Comparison of ENCODE assay signal across 7 mouse cellular contexts in genomic region chr2:75705162-75705752, GRCm38 (mm10). TPM values are rescaled to one million over a fixed set of nuclear protein-coding genes. Genes with fewer than 3 reads are reported as not detected.
DNase-seq lines count a peak whose midpoint lies in the region; ATAC-seq lines count a peak whose summit lies in the region.

No protein-coding gene starts in this region.

- H3K4me1 ChIP-seq in embryonic facial prominence, embryonic 14.5 days (ENCODE audit: control insufficient read depth, insufficient read depth, low read length): peaks cover 12% of the 10 kb centered on the region
- H3K4me1 ChIP-seq in hindbrain, embryonic 15.5 days (replicated peaks): peaks cover 15% of the 10 kb centered on the region

- H3K4me3 ChIP-seq in embryonic facial prominence, embryonic 14.5 days (ENCODE audit: low read depth, low read length): peak overlapping the region; percentile 77
- H3K4me3 ChIP-seq in hindbrain, embryonic 15.5 days: peak overlapping the region; percentile 52

- peaks cover 4% of the 10 kb centered on the region for H3K9me3 ChIP-seq in embryonic facial prominence, embryonic 14.5 days (ENCODE audit: control insufficient read depth, low read length)
- H3K9me3 ChIP-seq in hindbrain, embryonic 15.5 days: no peaks in the 10 kb centered on the region

- H3K27me3 ChIP-seq in embryonic facial prominence, embryonic 14.5 days (replicated peaks; ENCODE audit: control insufficient read depth, insufficient read depth, low read length): no peaks in the 10 kb centered on the region
- H3K27me3 ChIP-seq in hindbrain, embryonic 15.5 days: no peaks in the 10 kb centered on the region

- no peak for ATAC-seq in embryonic facial prominence, embryonic 14.5 days (ENCODE audit: low read depth)
- ATAC-seq in hindbrain, embryonic 15.5 days (ENCODE audit: low FRiP score, low read depth): 0 out of 2 replicates have a peak, but pooled peaks have one; percentile 6

- 18% methylated on average over 19 of the region's 19 CpGs for whole genome bisulfite sequencing in embryonic facial prominence, embryonic 14.5 days
- WGBS in hindbrain, embryonic 15.5 days: 33% methylated on average over 19 of the region's 19 CpGs

- H3K9ac ChIP-seq in embryonic facial prominence, embryonic 14.5 days (ENCODE audit: low read depth, low read length): peak overlapping the region; percentile 86
- peak overlapping the region; percentile 38; the same call in 1 of the 2 replicates for H3K9ac ChIP-seq in hindbrain, embryonic 15.5 days

- peak overlapping the region; percentile 70 for H3K4me2 ChIP-seq in embryonic facial prominence, embryonic 14.5 days (ENCODE audit: low read depth, low read length)
- peak overlapping the region; percentile 80 for H3K4me2 ChIP-seq in hindbrain, embryonic 15.5 days

- peak; percentile 46 for DNase-seq in ovary, postnatal 14 days (ENCODE audit: low spot score)
- no peak for DNase-seq in ovary, postnatal 36 days (ENCODE audit: low spot score)
- DNase-seq in embryonic facial prominence, embryonic 14.5 days (ENCODE audit: low spot score): no peak
- DNase-seq in lung, adult 18-20 months: peak; percentile 79 to 86
- DNase-seq in retina, embryonic 14.5 days (ENCODE audit: low spot score): peak; percentile 57
- no peak for DNase-seq in urinary bladder, adult 2 months (ENCODE audit: low spot score)

- peak overlapping the region; percentile 98 for H3K27ac ChIP-seq in embryonic facial prominence, embryonic 14.5 days (replicated peaks; ENCODE audit: low read depth, low read length)
- H3K27ac ChIP-seq in hindbrain, embryonic 15.5 days (replicated peaks): peak overlapping the region; percentile 68; the same call in 1 of the 2 replicates

- H3K36me3 ChIP-seq in embryonic facial prominence, embryonic 14.5 days (ENCODE audit: control insufficient read depth, insufficient read depth, low read length): no peaks in the 10 kb centered on the region
- H3K36me3 ChIP-seq in hindbrain, embryonic 15.5 days: no peaks in the 10 kb centered on the region

RNA-seq across cellular contexts. Expression of gene Nfe2l2, which starts 0.8 kb away (rescaled TPM):
- polyA plus RNA-seq in embryonic facial prominence, embryonic 14.5 days (2014; fragmentation: Nextera tagmentation; extraction: Ambion mirVana): 48.9 and 52.9 TPM in 2 replicates
- polyA plus RNA-seq in hindbrain, embryonic 15.5 days (2015; fragmentation: Nextera tagmentation; extraction: Ambion mirVana): 14.4 and 15.9 TPM in 2 replicates
- 214 and 256 TPM in 2 replicates for polyA plus RNA-seq in urinary bladder, adult 2 months (2012; rRNA removed)

RNA-seq across cellular contexts. Expression of gene Hnrnpa3, which starts 46.2 kb away (rescaled TPM):
- 210 and 211 TPM in 2 replicates for polyA plus RNA-seq in embryonic facial prominence, embryonic 14.5 days (2014; fragmentation: Nextera tagmentation; extraction: Ambion mirVana)
- 184 and 186 TPM in 2 replicates for polyA plus RNA-seq in hindbrain, embryonic 15.5 days (2015; fragmentation: Nextera tagmentation; extraction: Ambion mirVana)
- 222 and 271 TPM in 2 replicates for polyA plus RNA-seq in urinary bladder, adult 2 months (2012; rRNA removed)

Comparison
In these comparisons a context has a peak if more than half of its experiments do, and no peak if none do; other contexts are left out.
1. DNase-seq: peak in ovary, postnatal 14 days (single experiment), lung, adult 18-20 months (2 of 2) and retina, embryonic 14.5 days (single experiment); none in ovary, postnatal 36 days (single experiment), embryonic facial prominence, embryonic 14.5 days (single experiment) and urinary bladder, adult 2 months (single experiment).